Comparison of ENCODE assay signal across 10 mouse cellular contexts in genomic region chr16:37973855-37974519, GRCm38 (mm10). TPM values are rescaled to one million over a fixed set of nuclear protein-coding genes. Genes with fewer than 3 reads are reported as not detected.
DNase-seq lines count a peak whose midpoint lies in the region; ATAC-seq and TF ChIP-seq lines count a peak whose summit lies in the region.
"Had no signal": no experiment of that assay in that cellular context is flagged by ENCODE, and none has a peak within 500 bp of the region (broad histone marks: within the 10 kb centered on the region; RNA-seq: fewer than 3 reads in every experiment).

No protein-coding gene starts in this region.

- H3K4me3 ChIP-seq in hindbrain, embryonic 10.5 days = no peak overlapping the region
- H3K4me3 ChIP-seq in hindbrain, embryonic 11.5 days (ENCODE audit: low read depth, low read length) = no peak overlapping the region
- H3K4me3 ChIP-seq in forebrain, postnatal 0 days (ENCODE audit: low read depth, low read length) = no peak overlapping the region
- H3K4me3 ChIP-seq in intestine, embryonic 15.5 days (replicated peaks) = no peak overlapping the region
- H3K4me3 ChIP-seq in neural tube, embryonic 15.5 days (replicated peaks) = no peak overlapping the region
- H3K4me3 ChIP-seq in embryonic facial prominence, embryonic 10.5 days = no peak overlapping the region
- H3K4me3 ChIP-seq: erythroblast, embryonic 14.5 days had no signal

- H3K9me3 ChIP-seq in hindbrain, embryonic 10.5 days = no peaks in the 10 kb centered on the region
- H3K9me3 ChIP-seq in hindbrain, embryonic 11.5 days (ENCODE audit: control insufficient read depth, low read length) = no peaks in the 10 kb centered on the region
- H3K9me3 ChIP-seq in forebrain, postnatal 0 days (ENCODE audit: low read length) = no peaks in the 10 kb centered on the region
- H3K9me3 ChIP-seq in intestine, embryonic 15.5 days = no peaks in the 10 kb centered on the region
- H3K9me3 ChIP-seq in neural tube, embryonic 15.5 days (replicated peaks) = no peaks in the 10 kb centered on the region
- H3K9me3 ChIP-seq in embryonic facial prominence, embryonic 10.5 days = no peaks in the 10 kb centered on the region

- no peak overlapping the region for H3K4me2 ChIP-seq in hindbrain, embryonic 11.5 days (replicated peaks; ENCODE audit: low read depth, low read length)
- 0 out of 2 replicates have a peak overlapping the region, but pooled peaks have one; percentile 14 for H3K4me2 ChIP-seq in forebrain, postnatal 0 days (ENCODE audit: low read depth)
- no peak overlapping the region; the same call in 1 of the 2 replicates for H3K4me2 ChIP-seq in intestine, embryonic 15.5 days (replicated peaks)
- no peak overlapping the region for H3K4me2 ChIP-seq in neural tube, embryonic 15.5 days

- 75% methylated on average over 11 of the region's 11 CpGs for WGBS in hindbrain, embryonic 10.5 days
- 75% methylated on average over 11 of the region's 11 CpGs for WGBS in hindbrain, embryonic 11.5 days
- 31% methylated on average over 11 of the region's 11 CpGs for WGBS in forebrain, postnatal 0 days
- 27% methylated on average over 11 of the region's 11 CpGs for WGBS in intestine, embryonic 15.5 days
- WGBS in neural tube, embryonic 15.5 days = 32% methylated on average over 11 of the region's 11 CpGs
- 72% methylated on average over 11 of the region's 11 CpGs for WGBS in embryonic facial prominence, embryonic 10.5 days

- no peak overlapping the region for H3K9ac ChIP-seq in hindbrain, embryonic 11.5 days (ENCODE audit: low read depth, low read length)
- no peak overlapping the region for H3K9ac ChIP-seq in forebrain, postnatal 0 days
- no peak overlapping the region for H3K9ac ChIP-seq in intestine, embryonic 15.5 days
- H3K9ac ChIP-seq in neural tube, embryonic 15.5 days (replicated peaks) = peak overlapping the region; percentile 23; the same call in 1 of the 2 replicates

- ATAC-seq in hindbrain, embryonic 11.5 days (ENCODE audit: low FRiP score) = no peak
- peak; percentile 58 for ATAC-seq in forebrain, postnatal 0 days
- ATAC-seq in intestine, embryonic 15.5 days = peak; percentile 56
- peak; percentile 74 for ATAC-seq in neural tube, embryonic 15.5 days (ENCODE audit: low FRiP score)
- no peak for ATAC-seq in activated CD4-positive, CD25-positive, alpha-beta regulatory T cell, adult 4 months

- no peak for TF ChIP-seq CTCF in forebrain, postnatal 0 days (IDR thresholded peaks at IDR 0.05; ENCODE audit: low read depth)

- DNase-seq in hindbrain, embryonic 10.5 days (ENCODE audit: low spot score) = no peak
- DNase-seq in hindbrain, embryonic 11.5 days (ENCODE audit: low spot score) = no peak
- DNase-seq in forebrain, postnatal 0 days = peak; percentile 54
- no peak for DNase-seq in embryonic facial prominence, embryonic 10.5 days (ENCODE audit: low spot score)
- no peak for DNase-seq in ovary, adult 18-20 months (ENCODE audit: low spot score)

- peaks cover 20% of the 10 kb centered on the region; the same call in 1 of the 2 replicates for H3K4me1 ChIP-seq in hindbrain, embryonic 10.5 days (replicated peaks)
- H3K4me1 ChIP-seq in hindbrain, embryonic 11.5 days (replicated peaks; ENCODE audit: control insufficient read depth, insufficient read depth, low read length) = no peaks in the 10 kb centered on the region
- no peaks in the 10 kb centered on the region for H3K4me1 ChIP-seq in forebrain, postnatal 0 days (ENCODE audit: insufficient read depth)
- peaks cover 13% of the 10 kb centered on the region for H3K4me1 ChIP-seq in intestine, embryonic 15.5 days (replicated peaks)
- peaks cover 34% of the 10 kb centered on the region for H3K4me1 ChIP-seq in neural tube, embryonic 15.5 days
- H3K4me1 ChIP-seq in embryonic facial prominence, embryonic 10.5 days = no peaks in the 10 kb centered on the region

- H3K27me3 ChIP-seq in hindbrain, embryonic 10.5 days (ENCODE audit: insufficient read depth, poor library complexity, severe bottlenecking) = no peaks in the 10 kb centered on the region
- no peaks in the 10 kb centered on the region for H3K27me3 ChIP-seq in hindbrain, embryonic 11.5 days (ENCODE audit: control insufficient read depth, insufficient read depth, low read length)
- H3K27me3 ChIP-seq in forebrain, postnatal 0 days (ENCODE audit: insufficient read depth, low read length) = no peaks in the 10 kb centered on the region
- no peaks in the 10 kb centered on the region for H3K27me3 ChIP-seq in intestine, embryonic 15.5 days (replicated peaks)
- H3K27me3 ChIP-seq in neural tube, embryonic 15.5 days (replicated peaks) = no peaks in the 10 kb centered on the region
- H3K27me3 ChIP-seq in embryonic facial prominence, embryonic 10.5 days (replicated peaks; ENCODE audit: low read depth, poor library complexity, severe bottlenecking) = no peaks in the 10 kb centered on the region

- H3K27ac ChIP-seq in hindbrain, embryonic 10.5 days = 0 out of 2 replicates have a peak overlapping the region, but pooled peaks have one; percentile 16
- H3K27ac ChIP-seq in hindbrain, embryonic 11.5 days (ENCODE audit: low read depth, low read length) = no peak overlapping the region
- H3K27ac ChIP-seq in forebrain, postnatal 0 days (ENCODE audit: low read depth, low read length) = peak overlapping the region; percentile 51
- no peak overlapping the region; the same call in 1 of the 2 replicates for H3K27ac ChIP-seq in intestine, embryonic 15.5 days
- H3K27ac ChIP-seq in neural tube, embryonic 15.5 days (replicated peaks) = peak overlapping the region; percentile 76
- no peak overlapping the region for H3K27ac ChIP-seq in embryonic facial prominence, embryonic 10.5 days (replicated peaks)
- H3K27ac ChIP-seq: macrophage had no signal

- no peaks in the 10 kb centered on the region for H3K36me3 ChIP-seq in hindbrain, embryonic 10.5 days
- H3K36me3 ChIP-seq in hindbrain, embryonic 11.5 days (ENCODE audit: control insufficient read depth, insufficient read depth, low read length) = no peaks in the 10 kb centered on the region
- H3K36me3 ChIP-seq in forebrain, postnatal 0 days (ENCODE audit: insufficient read depth) = no peaks in the 10 kb centered on the region
- no peaks in the 10 kb centered on the region for H3K36me3 ChIP-seq in intestine, embryonic 15.5 days
- no peaks in the 10 kb centered on the region for H3K36me3 ChIP-seq in neural tube, embryonic 15.5 days
- H3K36me3 ChIP-seq in embryonic facial prominence, embryonic 10.5 days (replicated peaks) = no peaks in the 10 kb centered on the region

RNA-seq across cellular contexts. Expression of gene Gpr156, which starts 57.7 kb away (rescaled TPM):
- polyA plus RNA-seq in hindbrain, embryonic 10.5 days (2016; fragmentation: Nextera tagmentation; extraction: Ambion mirVana) = 2.1 and 4.5 TPM in 2 replicates
- polyA plus RNA-seq in hindbrain, embryonic 11.5 days (2014; fragmentation: Nextera tagmentation; extraction: Ambion mirVana) = 4.0 and 4.8 TPM in 2 replicates
- 2.8 and 3.3 TPM in 2 replicates for total RNA-seq in forebrain, postnatal 0 days (2014; rRNA removed)
- 1.5 and 2.3 TPM in 2 replicates for polyA plus RNA-seq in forebrain, postnatal 0 days (2015; fragmentation: Nextera tagmentation; extraction: Ambion mirVana)
- polyA plus RNA-seq in intestine, embryonic 15.5 days (2015; fragmentation: Nextera tagmentation; extraction: Ambion mirVana) = 0.11 and 0.23 TPM in 2 replicates
- 3.3 and 4.0 TPM in 2 replicates for polyA plus RNA-seq in neural tube, embryonic 15.5 days (2015; fragmentation: Nextera tagmentation; extraction: Ambion mirVana)
- polyA plus RNA-seq in embryonic facial prominence, embryonic 10.5 days (2016; fragmentation: Nextera tagmentation; extraction: Ambion mirVana) = 0.99 and 1.2 TPM in 2 replicates
- not detected for polyA plus RNA-seq in activated CD4-positive, CD25-positive, alpha-beta regulatory T cell, adult 4 months (2017; shearing (Covaris generic))
- polyA plus RNA-seq: erythroblast, embryonic 14.5 days; macrophage had no signal

Comparison
In these comparisons a context has a peak if more than half of its experiments do, and no peak if none do; other contexts are left out.
1. H3K27ac ChIP-seq: peak in hindbrain, embryonic 10.5 days (single experiment), forebrain, postnatal 0 days (single experiment) and neural tube, embryonic 15.5 days (single experiment); none in hindbrain, embryonic 11.5 days (single experiment), intestine, embryonic 15.5 days (single experiment) and embryonic facial prominence, embryonic 10.5 days (single experiment).
2. ATAC-seq: peak in forebrain, postnatal 0 days (single experiment), intestine, embryonic 15.5 days (single experiment) and neural tube, embryonic 15.5 days (single experiment); none in hindbrain, embryonic 11.5 days (single experiment) and activated CD4-positive, CD25-positive, alpha-beta regulatory T cell, adult 4 months (single experiment).